Mouse (Mus musculus): ENCODE data around the gene Naga.
A peak's percentile ranks its signal among the peaks of the same experiment; 100 is the strongest.

The Naga gene

DNA sequence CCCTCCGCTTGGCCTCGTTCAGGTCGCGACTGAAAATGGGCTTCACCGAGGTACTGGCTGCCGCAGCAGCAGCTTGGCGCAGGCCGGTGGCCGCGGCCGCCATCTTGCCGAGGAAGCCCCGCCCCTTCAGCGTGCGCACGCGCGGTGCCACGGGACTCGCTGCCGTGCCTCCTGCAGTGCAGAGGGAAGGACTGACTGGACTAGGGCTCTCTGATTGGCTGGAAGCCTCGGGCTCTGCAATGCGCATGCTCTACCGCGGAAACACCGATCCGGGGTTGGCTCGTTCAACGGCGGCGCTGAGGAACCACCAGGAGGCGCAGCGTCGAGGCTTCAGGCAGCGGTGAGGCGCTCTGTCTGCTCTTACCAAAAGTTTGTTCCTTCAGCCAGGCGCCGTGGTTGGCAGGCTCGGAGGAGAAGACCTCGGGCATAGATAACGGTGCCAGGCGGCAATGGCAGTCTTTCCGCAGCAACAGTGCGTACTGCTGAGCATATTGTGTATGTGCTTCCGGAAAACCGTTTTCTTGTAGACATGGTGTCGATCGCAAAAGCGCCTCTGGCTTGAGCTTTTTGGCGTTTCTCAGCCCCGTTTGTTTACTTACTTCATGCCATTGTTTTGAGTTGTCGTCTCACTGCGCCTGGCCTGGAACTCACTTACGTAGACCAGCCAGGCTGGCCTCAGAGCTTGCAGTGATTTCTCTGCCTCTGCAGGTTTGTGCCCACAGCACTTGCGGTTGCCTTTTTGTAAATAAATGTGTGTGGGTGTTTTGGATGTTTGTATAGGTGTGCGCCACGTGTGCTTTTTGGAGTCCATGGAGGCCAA lies 15.6 kb upstream of the Naga start, which contains the start of gene Ndufa6:
Gene Ndufa6 (minus strand): TSS at position 197 of the 820 bp plus-strand sequence.
- DNase-seq (ENCODE audit: low spot score in 2 of 2): peak; percentile 93 to 96

DNA sequence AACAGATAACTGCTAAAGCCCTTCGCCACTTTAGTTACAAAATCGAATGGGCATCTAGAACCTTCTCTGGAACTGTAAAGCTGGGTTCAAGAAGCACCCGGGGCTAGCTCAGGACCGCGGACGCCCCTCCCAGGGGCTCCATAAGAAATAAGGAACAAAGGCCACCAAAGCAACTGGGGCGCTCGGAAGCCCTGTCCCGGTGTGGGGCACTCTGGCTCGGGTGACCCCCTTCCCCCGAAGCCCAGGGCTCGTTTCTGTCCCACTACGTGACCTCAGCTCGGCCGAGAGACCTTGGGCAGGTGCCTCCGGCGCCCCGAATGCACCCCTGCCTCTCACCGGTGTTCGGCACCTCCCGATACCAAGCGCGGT lies 15.0 kb upstream of the Naga start:
- no peak for DNase-seq (ENCODE audit: low spot score in 2 of 2)

DNA sequence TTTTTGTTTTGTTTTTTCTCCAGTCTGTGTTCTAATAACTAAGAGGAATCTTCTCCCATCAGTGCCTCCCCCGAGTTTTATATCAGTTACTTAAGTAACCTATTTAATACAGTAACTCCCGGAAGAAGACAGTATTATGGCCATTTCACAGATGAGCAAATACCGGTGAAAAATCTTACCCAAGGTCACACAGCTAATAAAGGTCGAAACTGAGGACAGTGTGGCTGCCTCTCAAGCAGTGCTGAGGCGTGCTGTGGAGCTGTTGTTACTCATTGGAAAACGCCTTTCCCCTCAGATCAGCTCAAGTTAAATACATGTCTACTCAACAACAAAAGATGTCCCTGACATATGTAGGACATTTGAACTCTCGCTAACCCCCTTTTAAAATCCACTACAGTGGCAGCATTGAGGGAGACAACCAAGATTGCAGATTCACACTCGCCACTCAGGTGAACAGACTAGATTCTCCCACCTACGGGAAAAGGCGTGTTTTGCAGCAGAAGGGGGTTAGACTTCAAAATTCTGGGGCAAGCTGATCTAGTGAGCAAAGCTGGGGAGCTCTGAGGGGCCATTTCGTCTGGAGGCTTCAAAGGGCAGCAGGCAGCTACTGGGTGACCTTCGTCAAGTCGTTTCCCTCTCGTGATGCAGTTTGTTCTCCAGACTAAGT lies 14.5 kb upstream of the Naga start:
- DNase-seq (ENCODE audit: low spot score in 2 of 2): no peak

DNA sequence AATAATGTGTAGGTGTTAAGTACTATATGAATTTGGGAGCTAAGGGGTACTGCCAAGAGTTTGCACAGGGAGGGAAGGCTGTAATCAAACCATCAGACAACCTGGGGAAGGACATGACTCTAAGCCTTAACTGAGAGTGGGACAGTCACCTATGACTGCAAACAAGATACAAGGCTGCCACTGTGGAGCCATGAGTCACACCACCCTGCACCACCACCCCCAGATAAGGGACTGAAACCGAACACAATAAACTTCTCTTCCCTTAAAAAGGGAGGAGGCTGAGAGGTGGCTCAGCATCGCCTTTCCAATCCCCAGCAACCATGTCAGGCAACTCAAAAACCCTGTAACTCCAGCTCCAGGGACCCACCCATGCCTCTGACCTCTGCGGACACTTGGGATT lies 12.8 kb upstream of the Naga start:
- no peak for DNase-seq (ENCODE audit: low spot score in 2 of 2)

DNA sequence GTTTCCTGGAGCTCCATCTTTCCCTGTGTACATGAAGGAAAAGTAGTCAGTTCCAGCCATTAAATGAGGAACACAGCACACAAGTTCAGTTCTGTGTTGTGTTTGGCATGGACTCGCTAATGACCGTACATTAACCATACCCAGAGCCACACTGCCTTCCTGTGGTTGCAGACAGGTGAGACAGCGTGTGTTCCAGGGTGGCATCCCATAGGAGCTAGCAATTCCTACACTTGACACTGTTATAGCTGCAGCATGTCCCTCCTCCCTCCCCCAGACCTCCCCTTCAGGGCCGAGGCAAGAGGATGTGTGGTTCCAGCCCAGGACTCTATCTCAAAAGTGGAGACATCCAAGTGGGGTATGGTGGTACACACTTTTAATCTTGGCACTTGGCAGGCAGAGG lies 11.6 kb upstream of the Naga start:
- DNase-seq (ENCODE audit: low spot score in 2 of 2): no peak

- DNase-seq (ENCODE audit: low spot score in 2 of 2): no peak
Observed at GRCm38 (mm10) chr15:82348999-82349341, 10.2 kb upstream of the Naga start.

- DNase-seq (ENCODE audit: low spot score in 2 of 2): no peak
Observed at GRCm38 (mm10) chr15:82348258-82348998, 9.7 kb upstream of the Naga start.

DNA sequence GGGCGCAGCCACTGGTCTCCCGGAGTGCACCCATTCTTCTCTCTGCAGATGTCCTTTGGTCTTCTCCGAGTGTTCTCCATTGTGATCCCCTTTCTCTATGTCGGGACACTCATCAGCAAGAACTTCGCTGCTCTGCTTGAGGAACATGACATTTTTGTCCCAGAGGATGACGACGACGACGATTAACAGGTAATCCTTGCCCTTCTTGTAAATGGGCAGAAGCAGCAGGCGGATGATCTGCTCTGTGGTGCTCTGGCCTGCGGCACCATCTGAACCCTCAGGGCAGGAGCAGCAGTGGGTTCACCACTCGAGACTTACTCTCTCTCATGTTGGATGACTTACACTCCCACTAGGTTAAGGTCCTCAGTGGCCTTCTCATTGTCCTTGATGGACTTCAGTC lies 9.1 kb upstream of the Naga start:
- no peak for DNase-seq (ENCODE audit: low spot score in 2 of 2)

- no peak for DNase-seq (ENCODE audit: low spot score in 2 of 2)
Observed at GRCm38 (mm10) chr15:82347303-82347676, 8.6 kb upstream of the Naga start.

- no peak for DNase-seq (ENCODE audit: low spot score in 2 of 2)
Observed at GRCm38 (mm10) chr15:82346580-82347302, 8.0 kb upstream of the Naga start.

DNA sequence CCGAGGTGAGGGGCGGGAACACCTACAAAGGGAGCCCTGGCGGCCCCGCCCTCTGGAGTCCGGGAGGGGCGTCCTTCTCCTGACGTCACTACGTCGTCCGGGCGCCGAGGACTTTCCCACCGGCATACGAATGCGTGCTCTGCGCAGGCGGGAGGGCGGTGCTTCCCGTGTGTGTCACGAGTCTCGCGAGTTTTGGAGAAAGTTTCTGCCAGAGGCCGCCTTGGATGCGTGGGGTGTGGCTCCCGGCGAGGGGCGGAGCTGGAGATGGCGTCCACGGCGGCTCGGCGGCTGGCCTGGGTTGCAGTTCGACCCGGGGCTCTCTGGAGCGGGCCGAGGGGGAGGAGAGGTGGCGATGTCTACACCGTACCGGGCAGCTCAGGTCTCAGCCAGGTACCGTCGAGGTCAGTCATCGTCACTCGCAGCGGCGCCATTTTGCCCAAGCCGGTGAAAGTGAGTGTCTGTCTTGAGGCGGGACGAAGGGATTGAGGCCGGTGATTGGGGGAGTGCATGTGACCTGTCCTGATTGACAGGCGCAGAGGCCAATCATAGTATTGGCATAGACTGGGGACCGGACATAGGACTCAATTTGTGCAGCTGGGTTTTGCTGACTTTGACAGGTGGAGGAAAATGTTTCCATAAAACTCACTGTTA lies 7.2 kb upstream of the Naga start:
- DNase-seq (ENCODE audit: low spot score in 2 of 2): peak; percentile 95 to 96

GRCm38 (mm10) chr15:82344971-82345370 lies 6.2 kb upstream of the Naga start:
- no peak for DNase-seq (ENCODE audit: low spot score in 2 of 2)

- no peak for DNase-seq (ENCODE audit: low spot score in 2 of 2)
Observed at GRCm38 (mm10) chr15:82343368-82344287, 4.9 kb upstream of the Naga start.

DNA sequence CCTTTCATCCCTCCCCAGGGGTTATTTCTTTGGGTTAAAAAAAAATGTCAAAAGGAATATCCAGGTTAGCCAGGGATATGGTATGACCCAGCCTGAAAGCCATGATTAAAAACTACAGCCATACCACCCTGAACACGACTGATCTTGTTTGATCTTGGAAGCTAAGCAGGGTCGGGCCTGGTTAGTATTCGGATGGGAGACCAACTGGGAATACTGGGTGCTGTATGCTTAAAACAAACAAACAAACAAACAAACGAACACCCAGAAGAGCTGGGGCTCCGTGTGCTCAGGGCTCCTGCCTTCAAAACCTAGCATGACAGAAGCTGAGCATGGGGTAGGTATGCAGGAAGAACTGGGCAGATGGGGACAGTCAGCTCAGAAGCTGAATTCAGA lies 3.8 kb upstream of the Naga start:
- no peak for DNase-seq (ENCODE audit: low spot score in 2 of 2)

- DNase-seq (ENCODE audit: low spot score in 2 of 2): no peak
Observed at GRCm38 (mm10) chr15:82341675-82342542, 3.2 kb upstream of the Naga start.

DNA sequence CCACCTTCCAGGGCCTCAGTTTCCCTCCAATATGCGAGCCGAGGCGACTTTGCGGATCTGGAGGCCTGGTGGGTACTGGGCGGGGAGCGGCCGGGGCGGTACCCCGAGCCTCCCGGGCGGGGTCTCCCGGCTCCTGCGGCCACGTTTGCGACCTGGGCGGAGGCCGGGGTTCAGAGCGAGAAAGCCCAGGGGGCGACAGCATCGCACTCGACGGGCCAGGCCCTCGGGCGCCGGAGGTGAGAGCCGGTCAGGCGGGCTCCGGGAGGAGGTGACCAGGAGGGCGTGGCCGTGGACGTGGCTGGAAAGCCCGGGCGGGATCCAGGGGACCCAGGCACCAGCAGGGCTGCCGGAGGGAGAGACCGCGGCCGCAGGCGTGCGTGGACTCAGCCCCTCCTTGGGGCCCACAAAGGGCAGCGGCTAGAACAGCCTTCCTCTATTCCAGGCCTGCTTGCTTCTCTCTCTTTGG lies 2.3 kb upstream of the Naga start:
- peak; percentile 58 to 60 for DNase-seq (ENCODE audit: low spot score in 2 of 2)

- peak in 1 of 2 experiments; percentile 14 for DNase-seq (ENCODE audit: low spot score in 2 of 2)
Observed at GRCm38 (mm10) chr15:82340414-82341035, 1.8 kb upstream of the Naga start.

DNA sequence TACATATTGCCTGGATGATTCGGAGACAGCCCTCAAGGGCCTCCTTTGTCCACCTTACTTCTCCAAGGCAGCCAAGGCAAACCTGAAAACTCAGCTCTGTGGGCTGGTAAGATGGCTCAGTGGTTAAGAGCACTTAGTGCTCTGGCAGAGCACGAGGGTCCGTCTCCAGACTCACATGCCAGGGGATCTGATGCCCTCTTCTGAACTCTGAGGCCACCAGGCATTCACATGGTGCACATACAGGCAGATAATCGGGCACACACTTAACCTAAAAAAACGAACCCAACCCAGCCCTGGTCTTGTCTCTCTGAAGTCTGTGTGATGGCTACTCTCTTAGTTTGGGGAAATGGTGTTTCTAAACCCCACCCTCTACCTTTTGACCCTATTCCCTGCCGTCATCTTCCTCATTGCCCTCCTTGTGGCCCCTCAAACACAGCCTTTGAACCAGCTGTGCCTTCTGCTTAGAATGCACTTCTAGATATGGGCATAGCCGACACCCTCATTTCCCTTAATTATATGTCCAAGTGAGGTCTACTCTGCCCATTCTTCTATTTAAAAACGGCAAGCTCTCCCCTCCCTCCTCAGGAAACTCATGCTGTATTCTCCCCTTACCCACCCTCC lies 1.0 kb upstream of the Naga start:
- no peak for DNase-seq (ENCODE audit: low spot score in 2 of 2)

Measured in urinary bladder, adult 18-20 months (tissue).